Mouse (Mus musculus) C2C12 (cell line): ENCODE data around the gene Gak.

Experiments
- CEBPB ChIP-seq: IDR thresholded peaks from one replicate; pipeline ENCODE4 v1.6.1; 2011; ENCODE audit warnings: low read depth, mild to moderate bottlenecking, control low read depth, moderate library complexity
- CTCF ChIP-seq: IDR thresholded peaks from one replicate; pipeline ENCODE4 v1.5.1; 2011; ENCODE audit not compliant: control insufficient read depth, insufficient read depth, insufficient read length
- FOSL1 ChIP-seq: IDR thresholded peaks from one replicate; pipeline ENCODE4 v1.8.0; 2011; ENCODE audit warnings: mild to moderate bottlenecking, low read length; ENCODE audit not compliant: poor library complexity, insufficient read depth, severe bottlenecking
- MAX ChIP-seq: IDR thresholded peaks from one replicate; pipeline ENCODE4 v1.6.1; 2011; ENCODE audit warnings: mild to moderate bottlenecking, control low read depth
- MYOD1 ChIP-seq: IDR thresholded peaks from one replicate; pipeline ENCODE4 v1.6.1; 2011; ENCODE audit warnings: low read depth; ENCODE audit not compliant: control insufficient read depth, insufficient read length
- MYOG ChIP-seq: IDR thresholded peaks from one replicate; pipeline ENCODE4 v1.6.1; 2011; ENCODE audit not compliant: control insufficient read depth, insufficient read length; ENCODE audit errors: extremely low read depth
- USF1 ChIP-seq: IDR thresholded peaks from one replicate; pipeline ENCODE4 v1.6.1; 2011; ENCODE audit warnings: low read depth, mild to moderate bottlenecking, control low read depth, moderate library complexity

GRCm38 (mm10) chr5:108567104-108567503 is 62.5 kb downstream of the Gak start:
- TF ChIP-seq CTCF (no peak), CEBPB (no peak), MAX (no peak), MYOG (no peak), USF1 (no peak), FOSL1 (no peak), MYOD1 (no peak)
